Mouse (Mus musculus): Measurements from ENCODE around the gene Dock11. TPM values are rescaled to one million over a fixed set of nuclear protein-coding genes. Genes with fewer than 3 reads are reported as not detected.

Dock11 gene
- polyA plus RNA-seq, 1 experiment from 2014 or later, result 17.6 TPM

Other genes with a start within 250 kb of the Dock11 start
- gene Il13ra1, start 223.3 kb downstream of the Dock11 start, polyA plus RNA-seq (2015; fragmentation: Nextera tagmentation; extraction: Ambion mirVana), result 4.2 and 4.8 TPM in 2 replicates